Mouse (Mus musculus): ENCODE measurements at regions not wholly inside any gene's neighbourhood (a gene's known extent, or its start where the extent isn't known, plus 50 kb on each side); places are given as distances from the start of the nearest gene placed in this dataset.

DNA sequence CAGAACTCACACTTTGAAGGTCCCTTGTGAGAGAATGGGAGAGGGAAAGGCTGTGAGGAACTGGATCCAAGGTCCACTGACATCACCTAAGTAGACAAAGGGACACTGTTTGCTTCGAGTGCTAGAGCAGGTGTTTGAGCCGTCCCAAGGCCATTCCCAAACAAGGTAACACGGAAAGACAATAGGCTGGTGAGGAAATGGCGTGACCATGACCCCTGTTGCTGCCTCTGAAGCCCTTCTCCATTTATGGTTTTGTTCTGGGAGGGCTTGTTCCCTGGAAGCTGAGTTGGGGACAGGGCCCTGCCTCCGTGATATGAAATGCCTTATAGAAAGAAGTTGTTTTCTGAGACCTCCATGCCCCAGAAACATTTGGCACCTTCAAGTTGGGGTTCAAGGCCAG is 130.6 kb downstream of the Psmg1 start:
- Histone ChIP-seq H3K4me1 (ENCODE audit: control insufficient read depth, insufficient read depth, low read length) (no peaks in the 10 kb centered on the region), H3K36me3 (ENCODE audit: control insufficient read depth, insufficient read depth, low read length) (no peaks in the 10 kb centered on the region), H3K27ac (replicated peaks; ENCODE audit: low read depth, low read length) (no peak overlapping the region), H3K27me3 (ENCODE audit: control insufficient read depth, insufficient read depth, low read length) (no peaks in the 10 kb centered on the region), H3K4me2 (ENCODE audit: low read length) (no peak overlapping the region), H3K9ac (replicated peaks; ENCODE audit: low read length) (no peak overlapping the region), H3K4me3 (replicated peaks; ENCODE audit: low read depth, low read length) (no peak overlapping the region), H3K9me3 (ENCODE audit: control insufficient read depth, low read length) (no peaks in the 10 kb centered on the region)
- WGBS, result 87% methylated on average over 5 of the region's 5 CpGs
- DNase-seq (no peak), ATAC-seq (ENCODE audit: low FRiP score, low TSS enrichment) (no peak)

DNA sequence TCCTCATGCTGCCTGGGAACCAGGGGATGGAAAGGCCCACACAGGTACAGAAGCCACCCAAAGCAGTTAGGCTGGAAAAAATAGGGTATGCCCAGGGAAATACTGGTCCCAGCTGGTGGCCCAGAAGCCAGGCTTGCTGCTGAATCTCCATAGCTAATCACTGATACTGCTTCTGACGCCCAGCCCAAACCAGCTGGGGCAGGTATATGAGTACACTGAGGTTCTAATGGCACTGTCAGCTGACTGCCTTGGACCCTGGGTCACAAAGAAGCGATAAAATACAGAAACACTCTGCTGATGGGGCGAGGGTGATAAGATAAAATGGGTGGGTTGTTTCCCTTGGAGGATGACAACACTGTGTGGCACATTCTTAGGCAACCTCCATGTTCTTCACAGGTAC is 133.4 kb downstream of the Psmg1 start:
- Histone ChIP-seq H3K27me3 (ENCODE audit: control insufficient read depth, insufficient read depth, low read length) (no peaks in the 10 kb centered on the region), H3K4me3 (replicated peaks; ENCODE audit: low read depth, low read length) (no peak overlapping the region), H3K9ac (replicated peaks; ENCODE audit: low read length) (no peak overlapping the region), H3K4me1 (ENCODE audit: control insufficient read depth, insufficient read depth, low read length) (no peaks in the 10 kb centered on the region), H3K4me2 (ENCODE audit: low read length) (no peak overlapping the region), H3K36me3 (ENCODE audit: control insufficient read depth, insufficient read depth, low read length) (no peaks in the 10 kb centered on the region), H3K9me3 (ENCODE audit: control insufficient read depth, low read length) (no peaks in the 10 kb centered on the region), H3K27ac (replicated peaks; ENCODE audit: low read depth, low read length) (no peak overlapping the region)
- ATAC-seq (ENCODE audit: low FRiP score, low TSS enrichment) (no peak), DNase-seq (no peak)
- 86% methylated on average over 3 of the region's 3 CpGs for whole genome bisulfite sequencing

DNA sequence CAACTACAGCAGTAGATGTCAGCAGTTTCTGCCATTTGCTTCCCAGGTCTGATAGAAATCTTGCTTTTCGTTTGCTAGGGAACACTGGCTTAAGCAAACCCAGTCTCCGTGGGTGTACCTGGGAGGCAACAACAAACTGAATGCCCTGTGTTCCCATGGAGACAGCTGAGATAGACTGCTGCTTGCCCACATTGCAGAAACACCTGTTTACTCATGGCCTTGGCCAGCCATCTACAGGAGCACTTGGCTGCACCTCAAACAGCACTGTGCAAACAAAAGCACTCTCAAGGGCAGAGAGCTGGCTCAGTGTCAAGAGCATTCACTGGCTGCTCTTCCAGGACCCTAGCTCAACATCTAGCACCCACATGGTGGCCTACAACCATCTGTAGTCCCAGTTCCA is 135.5 kb downstream of the Psmg1 start:
- no peaks in the 10 kb centered on the region for H3K36me3 ChIP-seq (ENCODE audit: control insufficient read depth, insufficient read depth, low read length)
- no peak overlapping the region for H3K4me2 ChIP-seq (ENCODE audit: low read length)
- H3K4me3 ChIP-seq (replicated peaks; ENCODE audit: low read depth, low read length), result no peak overlapping the region
- no peaks in the 10 kb centered on the region for H3K4me1 ChIP-seq (ENCODE audit: control insufficient read depth, insufficient read depth, low read length)
- WGBS, result 79% methylated on average over 2 of the region's 2 CpGs
- no peaks in the 10 kb centered on the region for H3K27me3 ChIP-seq (ENCODE audit: control insufficient read depth, insufficient read depth, low read length)
- no peak for ATAC-seq (ENCODE audit: low FRiP score, low TSS enrichment)
- no peaks in the 10 kb centered on the region for H3K9me3 ChIP-seq (ENCODE audit: control insufficient read depth, low read length)
- DNase-seq, result no peak
- H3K9ac ChIP-seq (replicated peaks; ENCODE audit: low read length), result no peak overlapping the region
- H3K27ac ChIP-seq (replicated peaks; ENCODE audit: low read depth, low read length), result no peak overlapping the region

DNA sequence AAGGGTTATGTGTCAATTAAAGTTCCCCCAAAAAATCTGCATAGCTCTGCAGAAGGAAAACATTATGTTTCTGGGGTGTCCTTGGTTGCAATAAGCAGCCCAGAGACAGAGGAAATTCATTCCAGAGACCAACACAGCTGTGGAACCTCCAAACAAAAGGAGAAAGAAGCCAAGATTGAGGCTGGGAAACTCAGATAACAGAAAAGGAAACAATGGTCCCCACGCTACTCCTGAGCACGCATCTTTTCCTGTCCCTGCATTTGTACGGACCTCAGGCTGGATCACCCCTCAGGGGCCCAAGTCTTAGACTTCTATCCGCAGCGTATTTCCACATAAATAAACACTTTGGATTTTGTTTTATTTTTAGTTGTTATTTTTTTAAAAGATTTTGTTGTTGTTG is 138.9 kb downstream of the Psmg1 start:
- Histone ChIP-seq H3K4me1 (ENCODE audit: control insufficient read depth, insufficient read depth, low read length) (no peaks in the 10 kb centered on the region), H3K9ac (replicated peaks; ENCODE audit: low read length) (no peak overlapping the region), H3K27ac (replicated peaks; ENCODE audit: low read depth, low read length) (no peak overlapping the region), H3K4me2 (ENCODE audit: low read length) (no peak overlapping the region), H3K27me3 (ENCODE audit: control insufficient read depth, insufficient read depth, low read length) (no peaks in the 10 kb centered on the region), H3K36me3 (ENCODE audit: control insufficient read depth, insufficient read depth, low read length) (no peaks in the 10 kb centered on the region), H3K9me3 (ENCODE audit: control insufficient read depth, low read length) (no peaks in the 10 kb centered on the region), H3K4me3 (replicated peaks; ENCODE audit: low read depth, low read length) (no peak overlapping the region)
- WGBS, result 86% methylated on average over 5 of the region's 5 CpGs
- ATAC-seq (ENCODE audit: low FRiP score, low TSS enrichment) (no peak), DNase-seq (no peak)

DNA sequence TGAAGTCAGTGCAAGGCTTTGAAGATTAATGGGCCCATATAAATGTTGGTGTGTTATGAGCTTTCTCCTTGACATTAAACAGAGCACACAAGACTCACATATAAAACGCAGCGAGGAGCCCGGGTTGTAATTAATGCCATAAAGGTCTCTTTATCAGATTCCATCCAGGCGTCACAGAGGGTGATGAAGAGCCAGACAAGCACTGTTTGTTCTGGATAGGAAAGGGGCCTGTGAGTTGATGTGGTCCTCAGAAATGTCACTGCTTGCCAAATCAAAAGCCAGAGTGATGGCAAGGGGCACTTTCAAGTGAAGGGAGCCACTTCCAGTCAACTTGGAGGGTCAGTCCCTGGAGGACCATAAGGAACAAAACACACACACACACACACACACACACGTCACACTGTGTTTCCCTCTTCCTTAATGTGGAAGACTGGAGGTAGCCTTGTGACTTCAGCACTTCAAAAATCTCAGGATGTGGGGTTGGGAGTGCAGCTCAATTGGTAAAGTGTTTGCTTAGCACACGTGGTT is 142.1 kb downstream of the Psmg1 start:
- H3K4me1 ChIP-seq (ENCODE audit: control insufficient read depth, insufficient read depth, low read length), result no peaks in the 10 kb centered on the region
- WGBS, result 74% methylated on average over 6 of the region's 6 CpGs
- no peak overlapping the region for H3K27ac ChIP-seq (replicated peaks; ENCODE audit: low read depth, low read length)
- DNase-seq, result no peak
- no peaks in the 10 kb centered on the region for H3K9me3 ChIP-seq (ENCODE audit: control insufficient read depth, low read length)
- H3K36me3 ChIP-seq (ENCODE audit: control insufficient read depth, insufficient read depth, low read length), result no peaks in the 10 kb centered on the region
- H3K4me2 ChIP-seq (ENCODE audit: low read length), result no peak overlapping the region
- no peaks in the 10 kb centered on the region for H3K27me3 ChIP-seq (ENCODE audit: control insufficient read depth, insufficient read depth, low read length)
- H3K9ac ChIP-seq (replicated peaks; ENCODE audit: low read length), result no peak overlapping the region
- ATAC-seq (ENCODE audit: low FRiP score, low TSS enrichment), result no peak
- no peak overlapping the region for H3K4me3 ChIP-seq (replicated peaks; ENCODE audit: low read depth, low read length)

DNA sequence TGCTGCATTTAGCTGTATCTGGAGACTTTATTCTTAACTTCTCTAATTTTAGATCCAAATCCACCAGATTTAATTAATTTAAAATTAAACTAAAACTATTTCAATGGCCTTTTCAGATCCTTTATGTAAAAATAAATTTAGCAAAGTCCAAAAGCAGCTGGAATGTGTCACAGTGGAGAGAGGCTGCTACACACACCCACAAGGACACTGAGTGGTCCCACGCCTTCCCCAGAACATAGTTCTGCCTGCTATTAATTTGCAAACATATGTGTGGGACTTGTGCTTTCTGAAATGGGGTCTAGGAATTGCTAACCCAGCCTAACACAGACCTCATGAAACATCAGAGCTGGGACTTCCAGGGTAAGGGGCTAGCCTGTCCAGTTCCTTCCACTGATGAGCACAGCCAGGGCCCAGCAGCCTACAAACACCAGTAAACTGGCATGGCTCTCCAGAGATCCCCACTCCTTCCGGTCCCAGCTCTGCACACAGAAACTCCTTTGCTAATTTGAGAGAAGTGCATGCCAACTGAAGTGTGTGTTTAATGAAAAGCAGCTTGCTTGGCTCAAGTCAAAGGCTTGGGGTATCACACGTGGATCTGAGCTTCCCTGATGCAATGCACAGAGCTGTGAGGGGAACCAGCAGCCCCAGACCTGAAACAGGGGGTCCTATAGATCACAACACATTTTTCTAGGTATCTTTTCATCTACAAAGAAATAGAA is 142.8 kb downstream of the Psmg1 start:
- 77% methylated on average over 3 of the region's 3 CpGs for WGBS
- Histone ChIP-seq H3K36me3 (ENCODE audit: control insufficient read depth, insufficient read depth, low read length) (no peaks in the 10 kb centered on the region), H3K4me1 (ENCODE audit: control insufficient read depth, insufficient read depth, low read length) (no peaks in the 10 kb centered on the region), H3K4me3 (replicated peaks; ENCODE audit: low read depth, low read length) (no peak overlapping the region), H3K4me2 (ENCODE audit: low read length) (no peak overlapping the region), H3K27me3 (ENCODE audit: control insufficient read depth, insufficient read depth, low read length) (no peaks in the 10 kb centered on the region), H3K9me3 (ENCODE audit: control insufficient read depth, low read length) (no peaks in the 10 kb centered on the region), H3K27ac (replicated peaks; ENCODE audit: low read depth, low read length) (no peak overlapping the region), H3K9ac (replicated peaks; ENCODE audit: low read length) (no peak overlapping the region)
- ATAC-seq (ENCODE audit: low FRiP score, low TSS enrichment), result no peak
- no peak for DNase-seq

DNA sequence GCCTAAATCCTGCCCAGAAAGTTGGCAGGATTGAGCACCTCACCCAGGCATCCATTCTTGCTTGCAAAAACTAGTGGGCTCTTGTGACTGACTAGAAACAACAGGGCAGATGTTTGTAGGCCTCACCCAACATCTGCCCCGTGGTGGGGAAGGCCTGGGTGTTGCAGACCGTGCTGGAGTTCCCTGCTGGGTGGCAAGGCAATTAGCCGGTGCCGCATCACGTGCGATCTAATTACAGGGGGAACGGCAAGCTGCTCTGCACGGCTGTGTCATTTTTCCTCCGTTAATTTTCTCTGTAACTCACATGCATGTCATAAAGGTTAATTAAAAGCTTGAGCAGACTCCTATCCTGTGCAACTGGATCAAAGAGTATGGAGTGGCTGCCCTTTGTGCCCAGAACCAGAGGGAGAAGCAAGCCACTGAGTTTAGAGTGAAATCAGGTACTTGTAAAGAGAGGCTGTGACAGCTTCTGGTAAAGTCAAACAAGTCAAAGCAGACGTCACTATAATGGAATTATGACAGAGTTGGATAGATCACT is 143.5 kb downstream of the Ets2 start:
- H3K4me3 ChIP-seq (replicated peaks; ENCODE audit: low read depth, low read length), result no peak overlapping the region
- H3K4me2 ChIP-seq (ENCODE audit: low read length), result no peak overlapping the region
- no peaks in the 10 kb centered on the region for H3K9me3 ChIP-seq (ENCODE audit: control insufficient read depth, low read length)
- H3K36me3 ChIP-seq (ENCODE audit: control insufficient read depth, insufficient read depth, low read length), result no peaks in the 10 kb centered on the region
- no peak for ATAC-seq (ENCODE audit: low FRiP score, low TSS enrichment)
- H3K9ac ChIP-seq (replicated peaks; ENCODE audit: low read length), result no peak overlapping the region
- WGBS, result 65% methylated on average over 10 of the region's 10 CpGs
- H3K27ac ChIP-seq (replicated peaks; ENCODE audit: low read depth, low read length), result no peak overlapping the region
- H3K4me1 ChIP-seq (ENCODE audit: control insufficient read depth, insufficient read depth, low read length), result no peaks in the 10 kb centered on the region
- no peaks in the 10 kb centered on the region for H3K27me3 ChIP-seq (ENCODE audit: control insufficient read depth, insufficient read depth, low read length)
- no peak for DNase-seq

DNA sequence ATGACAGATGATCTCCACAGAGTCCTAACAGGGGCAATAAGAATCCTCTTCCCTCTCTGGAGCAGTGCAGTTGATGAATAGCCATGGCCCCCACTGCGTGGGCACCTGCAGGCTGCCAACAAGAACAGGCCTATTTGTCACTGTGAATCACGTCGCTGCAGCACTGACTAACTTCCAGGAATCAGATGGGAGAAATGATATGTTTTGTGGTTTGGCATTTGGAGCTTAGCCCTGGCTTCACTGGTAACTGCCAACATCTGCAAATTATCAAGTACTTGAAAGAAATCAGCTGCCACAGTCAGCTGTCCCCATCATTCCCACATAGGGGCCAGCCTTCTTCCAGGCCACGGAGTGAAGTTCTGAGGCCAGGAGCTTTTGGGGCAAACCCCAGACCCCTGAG is 142.8 kb downstream of the Ets2 start:
- Histone ChIP-seq H3K9ac (replicated peaks; ENCODE audit: low read length) (no peak overlapping the region), H3K4me2 (ENCODE audit: low read length) (no peak overlapping the region), H3K27ac (replicated peaks; ENCODE audit: low read depth, low read length) (no peak overlapping the region), H3K4me3 (replicated peaks; ENCODE audit: low read depth, low read length) (no peak overlapping the region), H3K4me1 (ENCODE audit: control insufficient read depth, insufficient read depth, low read length) (no peaks in the 10 kb centered on the region), H3K27me3 (ENCODE audit: control insufficient read depth, insufficient read depth, low read length) (no peaks in the 10 kb centered on the region), H3K36me3 (ENCODE audit: control insufficient read depth, insufficient read depth, low read length) (no peaks in the 10 kb centered on the region), H3K9me3 (ENCODE audit: control insufficient read depth, low read length) (no peaks in the 10 kb centered on the region)
- no peak for ATAC-seq (ENCODE audit: low FRiP score, low TSS enrichment)
- 85% methylated on average over 4 of the region's 4 CpGs for WGBS
- no peak for DNase-seq

DNA sequence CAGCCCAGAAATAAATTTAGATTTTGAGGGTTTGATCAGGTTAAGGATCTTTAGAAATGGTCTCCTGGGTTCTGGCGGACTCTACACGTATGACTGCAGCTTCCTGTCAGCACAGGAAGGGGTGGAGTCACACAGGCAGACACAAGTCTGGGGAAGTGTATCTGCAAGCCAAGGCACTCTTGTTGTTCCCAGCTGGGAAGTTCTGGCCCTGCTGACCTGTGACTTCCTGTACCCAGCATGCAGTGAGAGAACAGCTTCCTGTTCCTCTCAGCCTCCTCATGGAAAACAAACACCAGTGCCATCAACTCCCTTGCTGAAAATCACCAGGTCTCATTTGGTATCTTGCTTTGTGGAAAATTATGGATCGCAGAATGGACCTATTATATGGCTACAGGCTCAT is 140.9 kb downstream of the Ets2 start:
- no peak overlapping the region for H3K4me3 ChIP-seq (replicated peaks; ENCODE audit: low read depth, low read length)
- ATAC-seq (ENCODE audit: low FRiP score, low TSS enrichment) (no peak), DNase-seq (no peak)
- H3K9ac ChIP-seq (replicated peaks; ENCODE audit: low read length), result no peak overlapping the region
- no peak overlapping the region for H3K27ac ChIP-seq (replicated peaks; ENCODE audit: low read depth, low read length)
- WGBS, result 95% methylated on average over 3 of the region's 3 CpGs
- no peaks in the 10 kb centered on the region for H3K9me3 ChIP-seq (ENCODE audit: control insufficient read depth, low read length)
- no peaks in the 10 kb centered on the region for H3K4me1 ChIP-seq (ENCODE audit: control insufficient read depth, insufficient read depth, low read length)
- H3K36me3 ChIP-seq (ENCODE audit: control insufficient read depth, insufficient read depth, low read length), result no peaks in the 10 kb centered on the region
- H3K4me2 ChIP-seq (ENCODE audit: low read length), result no peak overlapping the region
- H3K27me3 ChIP-seq (ENCODE audit: control insufficient read depth, insufficient read depth, low read length), result no peaks in the 10 kb centered on the region
